Mouse (Mus musculus): ENCODE results near the gene Mrps6. TPM values are rescaled to one million over a fixed set of nuclear protein-coding genes. Genes with fewer than 3 reads are reported as not detected.

Mrps6 gene
- total and polyA plus RNA-seq, 2 experiments from 2014 or later, result 33.6 to 157 TPM

DNA sequence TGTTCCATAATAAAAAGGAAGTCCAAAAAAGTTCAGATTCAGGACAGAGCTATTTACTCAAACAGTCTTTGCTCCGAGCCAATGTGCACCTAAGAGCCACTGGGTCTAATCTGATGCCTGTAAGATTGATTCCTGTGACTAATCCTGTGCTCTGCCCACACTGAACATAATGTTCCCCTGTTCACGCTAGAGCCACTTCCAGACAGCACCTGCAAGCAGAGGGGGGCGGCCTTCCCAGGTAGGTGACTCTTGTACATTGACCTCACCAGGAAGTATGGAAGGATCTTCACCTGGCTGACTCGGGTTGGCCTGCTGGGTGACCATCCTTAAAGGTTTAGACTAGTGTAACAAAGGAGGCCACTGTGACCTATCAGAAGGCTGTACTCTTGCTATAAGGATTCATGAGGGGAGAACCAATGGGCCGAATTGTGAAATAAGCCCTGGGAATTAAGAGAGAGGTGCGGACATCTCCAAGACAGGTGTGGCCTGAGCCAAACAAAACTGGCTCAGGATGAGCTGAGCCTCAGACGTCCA, 6.2 kb upstream of the Mrps6 start:
- Histone ChIP-seq H3K9me3 (ENCODE audit: low read length) (no peaks in the 10 kb centered on the region), H3K4me1 (ENCODE audit: insufficient read depth) (no peaks in the 10 kb centered on the region), H3K4me3 (ENCODE audit: low read depth, low read length) (no peak overlapping the region), H3K36me3 (ENCODE audit: insufficient read depth) (no peaks in the 10 kb centered on the region), H3K4me2 (ENCODE audit: low read depth) (no peak overlapping the region), H3K27me3 (ENCODE audit: insufficient read depth, low read length) (no peaks in the 10 kb centered on the region), H3K9ac (no peak overlapping the region), H3K27ac (ENCODE audit: low read depth, low read length) (no peak overlapping the region)
- no peak for ATAC-seq
- no peak for DNase-seq
- WGBS, result 85% methylated on average over 7 of the region's 7 CpGs
- TF ChIP-seq CTCF (IDR thresholded peaks at IDR 0.05; ENCODE audit: low read depth), result no peak

DNA sequence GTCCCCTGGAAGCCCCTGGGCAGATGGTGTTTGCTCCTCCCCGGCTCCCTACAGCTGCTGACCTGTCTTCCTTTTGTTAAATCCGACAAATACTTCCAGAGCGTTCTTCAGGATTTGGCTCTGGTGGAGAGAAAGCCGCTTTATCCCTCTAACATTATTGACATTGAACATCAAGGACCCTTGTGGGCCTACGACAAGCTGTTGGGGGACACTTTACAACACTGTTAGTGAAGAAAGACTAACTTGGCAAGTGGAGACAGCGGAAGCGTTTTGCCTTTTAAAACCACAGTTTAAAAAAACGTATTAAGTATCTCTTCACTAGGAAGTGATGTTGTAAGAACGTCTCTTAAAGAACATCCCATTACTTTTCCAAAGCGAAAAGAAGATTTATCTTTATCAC, 5.5 kb upstream of the Mrps6 start:
- no peak for ATAC-seq
- 76% methylated on average over 10 of the region's 10 CpGs for WGBS
- Histone ChIP-seq H3K9me3 (ENCODE audit: low read length) (no peaks in the 10 kb centered on the region), H3K9ac (no peak overlapping the region), H3K36me3 (ENCODE audit: insufficient read depth) (no peaks in the 10 kb centered on the region), H3K27ac (ENCODE audit: low read depth, low read length) (no peak overlapping the region), H3K4me1 (ENCODE audit: insufficient read depth) (no peaks in the 10 kb centered on the region), H3K4me2 (ENCODE audit: low read depth) (no peak overlapping the region), H3K27me3 (ENCODE audit: insufficient read depth, low read length) (no peaks in the 10 kb centered on the region), H3K4me3 (ENCODE audit: low read depth, low read length) (no peak overlapping the region)
- DNase-seq, result no peak
- TF ChIP-seq CTCF (IDR thresholded peaks at IDR 0.05; ENCODE audit: low read depth), result no peak

DNA sequence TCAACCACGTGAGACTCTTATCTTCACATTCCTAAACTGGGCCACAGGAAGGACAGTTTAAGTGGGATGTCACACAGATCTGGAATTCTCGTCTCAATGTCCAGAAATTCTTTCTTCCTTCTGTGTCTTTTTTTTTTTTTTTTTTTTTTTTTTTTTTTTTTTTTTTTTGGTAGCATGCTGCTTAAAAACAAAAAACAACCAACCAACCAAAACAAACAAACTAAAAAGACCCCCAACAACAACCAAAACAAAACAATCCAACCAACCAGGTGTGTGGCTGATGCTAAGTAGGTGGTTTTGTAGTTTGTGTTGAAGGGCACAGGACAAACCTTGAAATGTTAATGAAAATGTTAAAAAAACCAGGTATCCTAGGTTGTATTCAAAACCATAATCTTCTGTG, 1.4 kb upstream of the Mrps6 start:
- Histone ChIP-seq H3K4me3 (ENCODE audit: low read depth, low read length) (no peak overlapping the region), H3K9me3 (ENCODE audit: low read length) (no peaks in the 10 kb centered on the region), H3K27ac (ENCODE audit: low read depth, low read length) (no peak overlapping the region), H3K4me2 (ENCODE audit: low read depth) (no peak overlapping the region), H3K4me1 (ENCODE audit: insufficient read depth) (peaks cover 19% of the 10 kb centered on the region), H3K27me3 (ENCODE audit: insufficient read depth, low read length) (no peaks in the 10 kb centered on the region), H3K9ac (no peak overlapping the region), H3K36me3 (ENCODE audit: insufficient read depth) (no peaks in the 10 kb centered on the region)
- no peak for DNase-seq
- WGBS, result 69% methylated on average over 2 of the region's 2 CpGs
- no peak for TF ChIP-seq CTCF (IDR thresholded peaks at IDR 0.05; ENCODE audit: low read depth)
- no peak for ATAC-seq

DNA sequence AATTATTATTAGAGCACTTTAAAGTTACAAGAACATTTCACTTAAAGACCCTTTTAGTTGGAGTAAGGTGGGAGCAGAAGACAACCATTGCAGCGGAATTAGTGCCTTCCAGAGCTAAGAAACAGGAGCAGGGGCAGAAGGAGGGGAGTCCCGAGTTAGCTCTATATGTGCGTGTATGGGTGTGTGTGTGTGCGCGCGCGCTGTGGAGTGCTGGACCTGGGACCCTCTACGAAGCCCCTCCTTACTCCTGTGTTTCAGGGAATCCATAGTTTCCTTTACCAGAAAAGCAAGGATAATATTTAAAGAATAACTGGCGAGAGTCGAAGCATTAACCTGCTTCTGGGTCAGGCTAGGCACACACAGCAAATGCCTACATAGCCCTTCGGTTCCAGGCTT, 616 bp upstream of the Mrps6 start:
- no peaks in the 10 kb centered on the region for H3K36me3 ChIP-seq (ENCODE audit: insufficient read depth)
- H3K27ac ChIP-seq (ENCODE audit: low read depth, low read length), result peak overlapping the region; percentile 84
- no peak for TF ChIP-seq CTCF (IDR thresholded peaks at IDR 0.05; ENCODE audit: low read depth)
- no peak for DNase-seq
- H3K4me3 ChIP-seq (ENCODE audit: low read depth, low read length), result peak overlapping the region; percentile 90
- H3K9me3 ChIP-seq (ENCODE audit: low read length), result no peaks in the 10 kb centered on the region
- peak overlapping the region; percentile 81 for H3K9ac ChIP-seq
- peak; percentile 56 for ATAC-seq
- no peaks in the 10 kb centered on the region for H3K27me3 ChIP-seq (ENCODE audit: insufficient read depth, low read length)
- H3K4me2 ChIP-seq (ENCODE audit: low read depth), result peak overlapping the region; percentile 83
- peaks cover 19% of the 10 kb centered on the region for H3K4me1 ChIP-seq (ENCODE audit: insufficient read depth)
- WGBS, result 7% methylated on average over 11 of the region's 11 CpGs

DNA sequence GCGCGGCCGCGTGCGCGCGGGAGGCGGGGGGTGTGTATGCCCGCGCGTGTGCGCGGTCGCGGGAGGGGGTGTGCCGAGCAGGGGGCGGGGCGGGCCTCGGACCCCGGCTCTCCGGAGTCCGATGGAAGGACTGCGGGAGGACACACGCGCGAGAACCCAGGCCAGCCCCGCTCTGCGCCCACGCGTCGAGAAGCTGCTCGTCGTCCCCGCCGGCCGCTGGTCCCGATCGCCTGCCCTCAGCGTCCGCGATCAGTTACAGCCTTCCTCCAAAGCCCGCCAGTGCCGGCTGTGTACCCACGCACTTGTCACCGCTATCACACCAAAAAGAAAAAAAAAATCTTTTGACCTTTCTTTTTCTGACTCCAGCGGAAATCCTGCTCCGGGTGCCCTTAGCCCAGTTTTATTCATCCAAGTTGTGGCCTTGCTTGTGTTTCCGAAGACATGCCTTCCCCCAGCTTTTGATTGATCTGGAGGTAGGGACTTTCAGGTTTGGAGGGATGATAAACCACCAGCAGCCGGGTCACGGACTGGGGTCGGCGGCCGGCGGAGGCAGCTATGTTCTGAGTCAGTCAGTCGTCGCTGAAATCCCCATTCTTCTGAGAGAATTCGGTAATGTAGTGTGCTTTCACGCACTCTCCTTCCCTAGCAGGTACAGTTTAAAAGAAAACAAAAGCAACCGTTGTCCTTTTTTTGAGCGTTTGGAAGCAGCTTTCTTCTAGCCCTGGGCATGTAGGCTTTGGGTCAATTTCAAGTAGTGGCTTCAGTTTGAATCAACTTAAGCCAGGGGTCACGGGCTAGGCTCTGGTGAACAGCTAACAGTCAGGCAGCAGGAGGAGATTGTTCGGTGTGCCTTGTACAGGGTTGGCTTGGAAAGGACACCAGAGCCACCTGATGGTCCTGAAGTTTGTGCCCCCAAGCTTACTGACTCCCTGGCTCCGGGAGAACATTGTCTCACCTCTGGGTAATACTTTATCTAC, 862 bp downstream of the Mrps6 start:
- no peak for TF ChIP-seq CTCF (IDR thresholded peaks at IDR 0.05; ENCODE audit: low read depth)
- DNase-seq (peak; percentile 12), ATAC-seq (peak; percentile 2; the same call in 1 of the 2 replicates)
- peak overlapping the region; percentile 83 for H3K4me2 ChIP-seq (ENCODE audit: low read depth)
- peaks cover 19% of the 10 kb centered on the region for H3K4me1 ChIP-seq (ENCODE audit: insufficient read depth)
- no peaks in the 10 kb centered on the region for H3K36me3 ChIP-seq (ENCODE audit: insufficient read depth)
- under 1% methylated on average over 45 of the region's 63 CpGs for WGBS
- H3K9me3 ChIP-seq (ENCODE audit: low read length), result no peaks in the 10 kb centered on the region
- peak overlapping the region; percentile 81 for H3K9ac ChIP-seq
- H3K4me3 ChIP-seq (ENCODE audit: low read depth, low read length), result peak overlapping the region; percentile 90
- H3K27me3 ChIP-seq (ENCODE audit: insufficient read depth, low read length), result no peaks in the 10 kb centered on the region
- 0 out of 2 replicates have a peak overlapping the region, but pooled peaks have one; percentile 21 for H3K27ac ChIP-seq (ENCODE audit: low read depth, low read length)

DNA sequence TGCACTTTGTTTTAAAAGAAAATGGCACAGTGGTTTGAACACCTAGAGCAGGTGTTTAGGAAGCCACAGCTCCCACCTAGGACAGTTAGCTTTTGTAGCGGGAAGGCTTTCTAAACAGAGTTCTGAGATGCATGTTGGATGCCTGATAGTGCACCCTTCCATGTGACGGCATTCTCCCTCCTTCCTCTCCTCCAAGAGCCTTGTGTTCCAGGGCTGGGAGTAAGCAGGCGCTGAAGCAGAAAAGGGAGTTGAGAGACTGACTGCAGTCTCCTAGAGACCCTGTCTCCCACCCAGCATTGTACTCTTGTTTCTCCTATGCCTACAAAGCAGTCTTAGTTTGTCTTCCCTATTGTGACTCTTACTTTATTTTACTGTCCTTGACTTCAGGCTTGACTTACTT, 2.1 kb downstream of the Mrps6 start:
- Histone ChIP-seq H3K9ac (0 out of 2 replicates have a peak overlapping the region, but pooled peaks have one; percentile 14), H3K4me1 (ENCODE audit: insufficient read depth) (peaks cover 19% of the 10 kb centered on the region), H3K27me3 (ENCODE audit: insufficient read depth, low read length) (no peaks in the 10 kb centered on the region), H3K9me3 (ENCODE audit: low read length) (no peaks in the 10 kb centered on the region), H3K27ac (ENCODE audit: low read depth, low read length) (no peak overlapping the region), H3K4me2 (ENCODE audit: low read depth) (peak overlapping the region; percentile 83; the same call in 1 of the 2 replicates), H3K36me3 (ENCODE audit: insufficient read depth) (0 out of 2 replicates have a peak, but pooled peaks cover 5% of the 10 kb centered on the region), H3K4me3 (ENCODE audit: low read depth, low read length) (peak overlapping the region; percentile 90; the same call in 1 of the 2 replicates)
- DNase-seq (no peak), ATAC-seq (no peak)
- no peak for TF ChIP-seq CTCF (IDR thresholded peaks at IDR 0.05; ENCODE audit: low read depth)
- 63% methylated on average over 3 of the region's 3 CpGs for WGBS

DNA sequence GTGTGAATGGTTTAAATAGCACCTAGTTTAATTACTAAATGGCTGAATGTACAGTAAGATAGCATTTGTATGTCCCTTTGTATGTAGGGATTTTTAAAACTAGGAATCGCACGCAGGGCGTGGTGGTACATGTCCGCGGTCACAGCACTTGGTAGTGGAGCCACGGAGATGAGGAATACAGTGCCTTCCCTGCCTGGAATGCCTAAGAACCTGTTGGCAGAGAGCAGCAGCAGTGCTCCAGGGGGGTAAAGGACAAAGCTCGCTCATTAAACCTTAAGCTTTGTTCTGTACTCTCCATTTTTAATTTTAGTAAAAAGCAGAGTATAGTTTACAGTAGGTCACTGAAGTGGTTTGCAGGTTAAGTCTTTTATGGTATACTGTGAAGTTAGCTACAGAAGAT, 3.5 kb downstream of the Mrps6 start:
- no peak for TF ChIP-seq CTCF (IDR thresholded peaks at IDR 0.05; ENCODE audit: low read depth)
- DNase-seq (no peak), ATAC-seq (no peak)
- Histone ChIP-seq H3K4me2 (ENCODE audit: low read depth) (no peak overlapping the region), H3K36me3 (ENCODE audit: insufficient read depth) (peaks cover 13% of the 10 kb centered on the region), H3K4me3 (ENCODE audit: low read depth, low read length) (no peak overlapping the region), H3K4me1 (ENCODE audit: insufficient read depth) (peaks cover 19% of the 10 kb centered on the region), H3K9ac (no peak overlapping the region), H3K9me3 (ENCODE audit: low read length) (no peaks in the 10 kb centered on the region), H3K27ac (ENCODE audit: low read depth, low read length) (no peak overlapping the region), H3K27me3 (ENCODE audit: insufficient read depth, low read length) (no peaks in the 10 kb centered on the region)
- WGBS, result 92% methylated on average over 7 of the region's 7 CpGs

Data from forebrain, postnatal 0 days (tissue).